Mouse (Mus musculus): Measurements from ENCODE around the gene Galnt6. TPM values are rescaled to one million over a fixed set of nuclear protein-coding genes. Genes with fewer than 3 reads are reported as not detected.

Galnt6 gene
- 6.6 TPM in 2 replicates for polyA plus RNA-seq (2021; fragmentation: Nextera tagmentation)
- long read RNA-seq, experiment 1, transcript Galnt6-201 (12 exons, 3,798 nt) = major isoform, 7 of 23 reads
- long read RNA-seq, experiment 1, transcript Galnt6-202 (12 exons, 3,796 nt) = minor isoform, 5 of 23 reads
- long read RNA-seq, experiment 1, partial matches to known transcripts = 8 of 23 reads
- long read RNA-seq, experiment 1, other reads (novel, unspliced or antisense) = 3 of 23 reads
- long read RNA-seq, experiment 2, transcript Galnt6-201 (12 exons, 3,798 nt) = major isoform, 80 of 127 reads
- long read RNA-seq, experiment 2, transcript Galnt6-202 (12 exons, 3,796 nt) = minor isoform, 30 of 127 reads
- long read RNA-seq, experiment 2, partial matches to known transcripts = 9 of 127 reads
- long read RNA-seq, experiment 2, other reads (novel, unspliced or antisense) = 8 of 127 reads

GRCm38 (mm10) chr15:100729281-100729985, at the start of gene Galnt6:
TSS of gene Galnt6 (minus strand) at chr15:100729376.

GRCm38 (mm10) chr15:100761419-100762185, 32.4 kb upstream of the Galnt6 start, which contains the start of gene Slc4a8:
TSS of gene Slc4a8 (plus strand) at chr15:100761747.

GRCm38 (mm10) chr15:100687430-100687971, 41.7 kb downstream of the Galnt6 start, which contains the start of gene Cela1:
TSS of gene Cela1 (minus strand) at chr15:100687921.

GRCm38 (mm10) chr15:100669337-100669736, 59.8 kb downstream of the Galnt6 start, which contains the start of gene Bin2:
TSS of gene Bin2 (minus strand) at chr15:100669553.

Small RNA genes lying within 50 kb of the gene (microRNA-seq; reads per million reads assigned to microRNA genes)
- gene Mir6961 = not detected

Other genes starting within 250 kb of the Galnt6 start
- gene Csrnp2, start 233.9 kb downstream of the Galnt6 start, polyA plus RNA-seq (2021; fragmentation: Nextera tagmentation) = 4.6 and 4.8 TPM in 2 replicates
- gene Tfcp2, start 177.4 kb downstream of the Galnt6 start, polyA plus RNA-seq (2021; fragmentation: Nextera tagmentation) = 14.1 and 21.5 TPM in 2 replicates
- 10.1 and 11.6 TPM in 2 replicates for gene Pou6f1, start 129.4 kb downstream of the Galnt6 start, polyA plus RNA-seq (2021; fragmentation: Nextera tagmentation)
- 248 and 256 TPM in 2 replicates for gene Dazap2, start 114.0 kb downstream of the Galnt6 start, polyA plus RNA-seq (2021; fragmentation: Nextera tagmentation)
- gene Smagp, start 92.4 kb downstream of the Galnt6 start, polyA plus RNA-seq (2021; fragmentation: Nextera tagmentation) = 2.1 and 2.3 TPM in 2 replicates
- 3.8 and 4.4 TPM in 2 replicates for gene Bin2, start 59.8 kb downstream of the Galnt6 start, polyA plus RNA-seq (2021; fragmentation: Nextera tagmentation)
- 4.8 and 5.3 TPM in 2 replicates for gene Cela1, start 41.5 kb downstream of the Galnt6 start, polyA plus RNA-seq (2021; fragmentation: Nextera tagmentation)
- gene Slc4a8, start 32.4 kb upstream of the Galnt6 start, polyA plus RNA-seq (2021; fragmentation: Nextera tagmentation) = 23.1 and 24.3 TPM in 2 replicates
- 17.8 and 19.2 TPM in 2 replicates for gene Scn8a, start 140.5 kb upstream of the Galnt6 start, polyA plus RNA-seq (2021; fragmentation: Nextera tagmentation)

Measured in layer of hippocampus, adult 6 months (tissue).